Mouse (Mus musculus) CH12.LX (cell line): ENCODE measurements at regions not wholly inside any gene's neighbourhood (a gene's known extent, or its start where the extent isn't known, plus 50 kb on each side); places are given as distances from the start of the nearest gene placed in this dataset.

Source experiments
- BHLHE40 ChIP-seq: IDR thresholded peaks from 2 replicates; pipeline ENCODE4 v1.6.1; 2011; ENCODE audit warnings: mild to moderate bottlenecking, low read depth, low read length, improper control_type of control experiment
- CTCF ChIP-seq, 2 experiments: IDR thresholded peaks in 1 of 2; conservative IDR thresholded peaks in 1 of 2; 2 replicates each; pipeline ENCODE4 v1.5.1; 2011 to 2012; ENCODE audit warnings: low read depth in 2 of 2, low read length in 2 of 2, improper control_type of control experiment in 1 of 2, inconsistent platforms in 1 of 2, mild to moderate bottlenecking in 1 of 2, moderate library complexity in 1 of 2
- E2F4 ChIP-seq: IDR thresholded peaks from 2 replicates; pipeline ENCODE4 v1.6.1; 2011; ENCODE audit warnings: low read depth, low read length, improper control_type of control experiment; ENCODE audit not compliant: insufficient replicate concordance
- ELF1 ChIP-seq: IDR thresholded peaks from 2 replicates; pipeline ENCODE4 v1.6.1; 2014; ENCODE audit warnings: low read depth, mild to moderate bottlenecking, inconsistent platforms, low read length, improper control_type of control experiment
- EP300 ChIP-seq: IDR thresholded peaks from 2 replicates; pipeline ENCODE4 v1.6.1; 2011; ENCODE audit warnings: low read length, improper control_type of control experiment
- HCFC1 ChIP-seq: IDR thresholded peaks from 2 replicates; pipeline ENCODE4 v1.6.1; 2012; ENCODE audit warnings: low read depth, mild to moderate bottlenecking, inconsistent platforms, low read length, improper control_type of control experiment
- KAT2A ChIP-seq: IDR thresholded peaks from 2 replicates; pipeline ENCODE4 v1.6.1; 2012; ENCODE audit warnings: low read length, improper control_type of control experiment, inconsistent platforms; ENCODE audit not compliant: insufficient replicate concordance
- MAX ChIP-seq: IDR thresholded peaks from 2 replicates; pipeline ENCODE4 v1.6.1; 2011; ENCODE audit warnings: low read length, improper control_type of control experiment
- MEF2A ChIP-seq: IDR thresholded peaks from 2 replicates; pipeline ENCODE4 v1.6.1; 2014; ENCODE audit warnings: low read depth, mild to moderate bottlenecking, inconsistent platforms, low read length, improper control_type of control experiment, borderline replicate concordance
- POLR2A ChIP-seq: IDR thresholded peaks from 2 replicates; pipeline ENCODE4 v1.6.1; 2011; ENCODE audit warnings: low read depth, mild to moderate bottlenecking, improper control_type of control experiment, low read length
- POLR2AphosphoS2 ChIP-seq: IDR thresholded peaks from 2 replicates; pipeline ENCODE4 v1.6.1; 2011; ENCODE audit warnings: low read depth, low read length, improper control_type of control experiment
- USF1 ChIP-seq: IDR thresholded peaks from 2 replicates; pipeline ENCODE4 v1.6.1; 2014; ENCODE audit warnings: low read depth, mild to moderate bottlenecking, inconsistent platforms, low read length, improper control_type of control experiment
- USF2 ChIP-seq: conservative IDR thresholded peaks from 2 replicates; pipeline ENCODE4 v1.6.1; 2011; ENCODE audit warnings: low read depth, low read length, improper control_type of control experiment
- ZC3H11A ChIP-seq: IDR thresholded peaks from 2 replicates; pipeline ENCODE4 v1.6.1; 2012; ENCODE audit warnings: low read depth, mild to moderate bottlenecking, inconsistent platforms, low read length, improper control_type of control experiment

DNA sequence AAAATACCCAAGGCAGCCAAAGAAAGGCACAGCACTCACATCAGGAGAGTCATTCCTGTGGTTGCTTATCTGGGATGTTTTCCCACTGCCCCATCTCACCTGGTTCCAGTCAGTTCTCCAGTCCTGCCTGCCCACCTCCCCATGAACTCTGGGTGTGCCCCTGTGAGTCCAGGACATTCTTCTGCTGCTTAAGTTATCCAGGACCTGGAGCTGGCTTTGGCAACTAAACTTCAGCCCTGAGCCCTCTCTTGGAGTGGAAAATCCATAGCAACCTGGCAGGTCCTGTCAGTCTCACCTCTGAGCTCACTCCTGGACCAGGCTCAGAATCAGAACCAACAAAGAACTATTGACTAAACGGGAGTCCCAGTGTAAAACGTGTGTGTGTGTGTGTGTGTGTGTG, 63.9 kb upstream of the Cxcl12 start:
- TF ChIP-seq USF1 (no peak), HCFC1 (no peak), MEF2A (no peak), CTCF (conservative IDR thresholded peaks at IDR 0.05 in 1 of 2, IDR thresholded peaks at IDR 0.05 in 1 of 2; ENCODE audit: low read depth in 2 of 2, low read length in 2 of 2) (no peak), ZC3H11A (no peak), ELF1 (no peak), E2F4 (no peak), POLR2AphosphoS2 (no peak), KAT2A (no peak), EP300 (no peak), POLR2A (no peak), BHLHE40 (no peak), USF2 (no peak), MAX (no peak)
